Mouse (Mus musculus) ES-Bruce4 (cell line): ENCODE measurements around the gene Sphk1.

Experiments
- CTCF ChIP-seq: IDR thresholded peaks from one replicate; pipeline ENCODE4 v1.8.1; 2011; ENCODE audit warnings: low read depth, low read length
- EP300 ChIP-seq: IDR thresholded peaks from 2 replicates; pipeline ENCODE4 v1.6.1; 2011; ENCODE audit warnings: low read depth, low read length; ENCODE audit not compliant: insufficient read depth

DNA sequence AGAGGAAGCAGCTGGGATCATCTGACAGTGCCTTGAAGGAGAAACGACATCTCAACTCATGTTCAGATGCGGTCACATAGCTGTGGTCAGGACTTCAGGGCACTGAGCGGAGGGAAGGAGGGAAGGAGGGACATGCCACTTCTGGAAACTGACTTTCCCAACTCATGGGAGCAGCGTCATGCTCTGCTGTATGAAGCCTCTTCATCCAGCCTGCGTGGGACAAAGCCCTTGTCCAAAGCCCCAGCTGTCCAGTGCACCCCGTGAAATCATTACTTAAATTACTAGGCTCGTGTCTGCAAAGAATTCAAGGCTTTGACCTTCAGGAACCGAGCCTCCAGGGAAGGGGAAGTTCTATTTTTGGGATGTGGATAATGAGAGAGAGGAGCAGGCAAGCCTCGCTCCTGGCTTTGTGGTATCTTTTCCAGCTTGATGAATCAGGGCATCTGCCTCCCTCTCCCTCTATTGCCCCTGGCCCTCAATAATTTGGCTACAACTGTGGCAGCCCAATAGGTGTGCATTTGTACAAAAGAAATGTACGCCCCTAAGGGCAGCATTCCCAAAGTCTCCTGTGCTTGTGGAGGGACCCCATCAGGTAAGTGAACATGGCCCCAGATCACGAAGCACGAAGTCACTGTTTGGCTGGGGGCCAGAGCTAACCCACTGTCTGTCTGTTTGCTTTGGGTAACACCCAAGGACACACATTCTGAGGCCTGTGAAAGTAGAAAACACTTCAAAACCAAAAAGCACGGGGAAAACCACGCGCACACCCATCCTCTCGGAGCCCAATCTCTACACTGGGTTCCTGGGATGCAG, 7.6 kb upstream of the Sphk1 start:
- TF ChIP-seq CTCF (no peak), EP300 (no peak)
